ENCODE assay signal across 11 mouse cellular contexts in genomic region chr6:53825213-53825612, GRCm38 (mm10). TPM values are rescaled to one million over a fixed set of nuclear protein-coding genes. Genes with fewer than 3 reads are reported as not detected.
DNase-seq lines count a peak whose midpoint lies in the region; ATAC-seq lines count a peak whose summit lies in the region.
"Had no signal": no experiment of that assay in that cellular context is flagged by ENCODE, and none has a peak within 500 bp of the region (broad histone marks: within the 10 kb centered on the region; RNA-seq: fewer than 3 reads in every experiment).

No protein-coding gene starts in this region.

- DNase-seq in adrenal gland, postnatal 14 days = peak; percentile 50
- no peak for DNase-seq in adrenal gland, adult 18-20 months (ENCODE audit: low spot score in 2 of 2)
- peak; percentile 56 to 66 for DNase-seq in kidney, postnatal 4 days
- DNase-seq in kidney, adult 11 months = no peak
- peak; percentile 70 for DNase-seq in adipocyte (ENCODE audit: low spot score)
- peak; percentile 71 for DNase-seq in heart, postnatal 4 days
- DNase-seq in forebrain, embryonic 11.5 days (ENCODE audit: low spot score) = no peak

- ATAC-seq in forebrain, embryonic 11.5 days (replicated peaks; ENCODE audit: low FRiP score) = no peak
- ATAC-seq in granulocyte monocyte progenitor cell, adult 5-6 weeks (replicated peaks; ENCODE audit: poor library complexity, severe bottlenecking) = no peak

- H3K9ac ChIP-seq in forebrain, embryonic 11.5 days (ENCODE audit: low read length) = no peak overlapping the region
- H3K9ac ChIP-seq: forebrain, embryonic 12.5 days; hindbrain, embryonic 13.5 days; midbrain, embryonic 12.5 days had no signal

- H3K36me3 ChIP-seq in forebrain, embryonic 11.5 days (ENCODE audit: control insufficient read depth, insufficient read depth, low read length) = no peaks in the 10 kb centered on the region
- H3K36me3 ChIP-seq: forebrain, embryonic 12.5 days; hindbrain, embryonic 13.5 days; midbrain, embryonic 12.5 days had no signal

- H3K4me3 ChIP-seq in forebrain, embryonic 11.5 days (ENCODE audit: low read depth, low read length) = no peak overlapping the region
- H3K4me3 ChIP-seq: forebrain, embryonic 12.5 days; hindbrain, embryonic 13.5 days; midbrain, embryonic 12.5 days had no signal

- H3K27ac ChIP-seq in forebrain, embryonic 11.5 days (ENCODE audit: low read depth, low read length) = no peak overlapping the region
- H3K27ac ChIP-seq: forebrain, embryonic 12.5 days; hindbrain, embryonic 13.5 days; midbrain, embryonic 12.5 days had no signal

- H3K27me3 ChIP-seq in forebrain, embryonic 11.5 days (ENCODE audit: control insufficient read depth, insufficient read depth, low read length) = peaks cover 11% of the 10 kb centered on the region

- WGBS in forebrain, embryonic 11.5 days = 83% methylated on average over 4 of the region's 4 CpGs

- no peak overlapping the region for H3K4me2 ChIP-seq in forebrain, embryonic 11.5 days (ENCODE audit: low read depth, low read length, severe bottlenecking)
- H3K4me2 ChIP-seq: forebrain, embryonic 12.5 days; hindbrain, embryonic 13.5 days; midbrain, embryonic 12.5 days had no signal

- no peaks in the 10 kb centered on the region for H3K4me1 ChIP-seq in forebrain, embryonic 11.5 days (replicated peaks; ENCODE audit: control insufficient read depth, insufficient read depth, low read length)

- no peaks in the 10 kb centered on the region for H3K9me3 ChIP-seq in forebrain, embryonic 11.5 days (ENCODE audit: control insufficient read depth, low read length)
- H3K9me3 ChIP-seq: forebrain, embryonic 12.5 days; hindbrain, embryonic 13.5 days; midbrain, embryonic 12.5 days had no signal

RNA-seq across cellular contexts. Expression of gene Tril, which starts 4.6 kb away (rescaled TPM):
- 11.1 and 13.3 TPM in 2 replicates for total RNA-seq in adrenal gland, postnatal 14 days (2021)
- 1 to 10 TPM; 4.9 to 6.2 TPM for total RNA-seq in adrenal gland, adult 18-20 months (2021)
- total RNA-seq in heart, postnatal 4 days (2021) = 10 to 100 TPM; 10.1 to 11.5 TPM
- polyA plus RNA-seq in forebrain, embryonic 11.5 days (2014; fragmentation: Nextera tagmentation; extraction: Ambion mirVana) = 22.6 and 26.5 TPM in 2 replicates
- total RNA-seq in granulocyte monocyte progenitor cell, adult 5-6 weeks (2014; fragmentation: Nextera tagmentation) = not detected in 2 replicates
- total RNA-seq in granulocyte monocyte progenitor cell, adult 5-6 weeks (2017) = not detected in 2 replicates

Comparison
In these comparisons a context has a peak if more than half of its experiments do, and no peak if none do; other contexts are left out.
1. DNase-seq: peak in adrenal gland, postnatal 14 days (single experiment), kidney, postnatal 4 days (2 of 2), adipocyte (single experiment) and heart, postnatal 4 days (single experiment); none in adrenal gland, adult 18-20 months (0 of 2), kidney, adult 11 months (single experiment) and forebrain, embryonic 11.5 days (single experiment).
2. RNA of gene Tril, which starts 4.6 kb away (total RNA-seq): 10.1 to 11.5 TPM in heart, postnatal 4 days, 11.1 to 13.3 TPM in adrenal gland, postnatal 14 days and 4.9 to 6.2 TPM in adrenal gland, adult 18-20 months; not detected in granulocyte monocyte progenitor cell, adult 5-6 weeks; every median in the first group is over 4 times any median in the second.